19 mouse cellular contexts compared by ENCODE assay signal in the genomic region with DNA sequence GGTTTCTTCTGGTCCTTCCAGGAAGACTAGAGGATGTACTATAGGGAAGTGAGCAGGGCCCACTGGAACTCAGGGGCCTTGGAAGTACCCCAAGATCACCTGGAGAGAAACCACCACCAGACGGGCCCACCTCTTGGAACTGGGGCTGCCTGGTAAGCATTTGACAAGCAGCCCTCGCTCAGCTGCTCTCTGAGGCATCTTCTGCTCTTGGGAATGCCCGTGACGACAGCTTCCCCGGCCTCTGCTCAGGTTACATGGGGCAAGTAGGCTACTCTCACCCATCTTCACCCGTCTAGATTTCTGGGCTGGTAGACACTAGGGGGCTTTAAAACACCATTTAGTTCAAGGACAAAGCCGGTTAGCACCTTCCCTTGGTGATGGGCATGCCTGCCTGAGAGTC. TPM values are rescaled to one million over a fixed set of nuclear protein-coding genes. Genes with fewer than 3 reads are reported as not detected.
A peak's percentile ranks its signal among the peaks of the same experiment; 100 is the strongest.
DNase-seq lines count a peak whose midpoint lies in the region; ATAC-seq and TF ChIP-seq lines count a peak whose summit lies in the region.
"Had no signal": no experiment of that assay in that cellular context is flagged by ENCODE, and none has a peak within 500 bp of the region (broad histone marks: within the 10 kb centered on the region; RNA-seq: fewer than 3 reads in every experiment).

No protein-coding gene starts in this region.

- H3K4me3 ChIP-seq in left cerebral cortex, adult 2 months, result peak overlapping the region; percentile 34
- no peak overlapping the region for H3K4me3 ChIP-seq in stomach, embryonic 16.5 days (replicated peaks; ENCODE audit: low read length)
- no peak overlapping the region for H3K4me3 ChIP-seq in stomach, postnatal 0 days (ENCODE audit: low read depth, low read length)
- H3K4me3 ChIP-seq: embryonic facial prominence, embryonic 15.5 days; forebrain, embryonic 12.5 days; midbrain, embryonic 15.5 days had no signal

- no peaks in the 10 kb centered on the region for H3K36me3 ChIP-seq in stomach, embryonic 16.5 days (ENCODE audit: control insufficient read depth, insufficient read depth, low read length)
- H3K36me3 ChIP-seq in stomach, postnatal 0 days (ENCODE audit: control insufficient read depth, insufficient read depth, low read length), result peaks cover 2% of the 10 kb centered on the region; the same call in 1 of the 2 replicates
- H3K36me3 ChIP-seq: midbrain, embryonic 15.5 days had no signal

- no peaks in the 10 kb centered on the region for H3K9me3 ChIP-seq in stomach, embryonic 16.5 days (replicated peaks; ENCODE audit: control insufficient read depth, low read length)
- H3K9me3 ChIP-seq in stomach, postnatal 0 days (ENCODE audit: control insufficient read depth, low read length), result no peaks in the 10 kb centered on the region
- H3K9me3 ChIP-seq: embryonic facial prominence, embryonic 15.5 days; forebrain, embryonic 12.5 days; midbrain, embryonic 15.5 days had no signal

- ATAC-seq in stomach, embryonic 16.5 days (ENCODE audit: insufficient read depth, low FRiP score), result no peak
- ATAC-seq in stomach, postnatal 0 days (ENCODE audit: low FRiP score, low TSS enrichment), result no peak
- ATAC-seq: inflammation-experienced regulatory T-cells, adult 6 months; midbrain, embryonic 15.5 days had no signal

- no peak overlapping the region for H3K4me2 ChIP-seq in stomach, embryonic 16.5 days (ENCODE audit: low read depth, low read length)
- no peak overlapping the region for H3K4me2 ChIP-seq in stomach, postnatal 0 days (replicated peaks; ENCODE audit: low read depth)
- H3K4me2 ChIP-seq: embryonic facial prominence, embryonic 15.5 days had no signal

- DNase-seq in gastrocnemius, postnatal 25 days, result peak; percentile 30
- DNase-seq in gastrocnemius, postnatal 14 days, result no peak
- DNase-seq in left cerebral cortex, adult 2 months (ENCODE audit: extremely low spot score in 1 of 2, low spot score in 2 of 2), result no peak
- DNase-seq in left cerebral cortex, postnatal 14 days (ENCODE audit: low spot score in 2 of 2), result no peak
- no peak for DNase-seq in stomach, postnatal 0 days (ENCODE audit: low spot score)
- peak; percentile 76 for DNase-seq in skeletal muscle tissue, adult 2 months (ENCODE audit: low read depth, low spot score)
- no peak for DNase-seq in right cerebral cortex, postnatal 14 days
- DNase-seq: adrenal gland, postnatal 25 days; cerebellum, adult 8-10 months; heart, adult 18-20 months; kidney, adult 9 months; kidney, postnatal 4 days; lung, adult 2 months had no signal

- peaks cover 8% of the 10 kb centered on the region for H3K4me1 ChIP-seq in stomach, embryonic 16.5 days (ENCODE audit: control insufficient read depth, insufficient read depth, low read length)
- H3K4me1 ChIP-seq in stomach, postnatal 0 days (replicated peaks; ENCODE audit: control insufficient read depth, insufficient read depth), result no peaks in the 10 kb centered on the region

- intact Hi-C loops in gastrocnemius, postnatal 14 days (cut with DNase I; ENCODE audit: low total_unique reads), result no loop called here
- intact Hi-C loops in left cerebral cortex, adult 2 months (cut with DNase I), result no loop called here
- intact Hi-C loops in left cerebral cortex, postnatal 14 days (cut with DNase I), result no loop called here

- H3K9ac ChIP-seq in stomach, embryonic 16.5 days (ENCODE audit: low read length), result peak overlapping the region; percentile 49; the same call in 1 of the 2 replicates
- no peak overlapping the region for H3K9ac ChIP-seq in stomach, postnatal 0 days (ENCODE audit: low read length)
- H3K9ac ChIP-seq: embryonic facial prominence, embryonic 15.5 days; midbrain, embryonic 15.5 days had no signal

- TF ChIP-seq CTCF in left cerebral cortex, adult 2 months (IDR thresholded peaks at IDR 0.05), result no peak
- TF ChIP-seq CTCF in stomach, postnatal 0 days (IDR thresholded peaks at IDR 0.05; ENCODE audit: low read depth), result no peak

- TF ChIP-seq EP300 in stomach, postnatal 0 days (optimal IDR thresholded peaks at IDR 0.05), result no peak

- no peaks in the 10 kb centered on the region for H3K27me3 ChIP-seq in stomach, embryonic 16.5 days (ENCODE audit: control insufficient read depth, insufficient read depth, low read length)
- H3K27me3 ChIP-seq in stomach, postnatal 0 days (ENCODE audit: control insufficient read depth, insufficient read depth, low read length), result no peaks in the 10 kb centered on the region
- H3K27me3 ChIP-seq: embryonic facial prominence, embryonic 15.5 days; forebrain, embryonic 12.5 days; midbrain, embryonic 15.5 days had no signal

- WGBS in stomach, embryonic 16.5 days, result 78% methylated on average over 7 of the region's 7 CpGs
- WGBS in stomach, postnatal 0 days, result 70% methylated on average over 7 of the region's 7 CpGs

- H3K27ac ChIP-seq in left cerebral cortex, adult 2 months, result peak overlapping the region; percentile 65
- no peak overlapping the region for H3K27ac ChIP-seq in stomach, embryonic 16.5 days (ENCODE audit: low read length)
- H3K27ac ChIP-seq in stomach, postnatal 0 days (replicated peaks), result no peak overlapping the region
- H3K27ac ChIP-seq: embryonic facial prominence, embryonic 15.5 days; forebrain, embryonic 12.5 days; midbrain, embryonic 15.5 days had no signal

RNA-seq across cellular contexts. Expression of a gene that starts 2.8 kb away (rescaled TPM):
- 100 to 1,000 TPM in 1 of 2 experiments, 10 to 100 TPM in 1; 71.2 to 105 TPM for total RNA-seq in gastrocnemius, postnatal 25 days (2021)
- total RNA-seq in gastrocnemius, postnatal 14 days (2021), result 100 to 1,000 TPM; 102 to 107 TPM
- total RNA-seq in left cerebral cortex, adult 2 months (2021), result 100 to 1,000 TPM; 269 to 280 TPM
- total RNA-seq in left cerebral cortex, postnatal 14 days (2021), result 100 to 1,000 TPM; 241 to 246 TPM
- polyA plus RNA-seq in stomach, embryonic 16.5 days (2015; fragmentation: Nextera tagmentation; extraction: Ambion mirVana), result 206 and 230 TPM in 2 replicates
- 136 and 152 TPM in 2 replicates for polyA plus RNA-seq in stomach, postnatal 0 days (2015; fragmentation: Nextera tagmentation; extraction: Ambion mirVana)

RNA-seq across cellular contexts. Expression of a gene that starts 18.6 kb away (rescaled TPM):
- 10 to 100 TPM; 10.7 to 11.1 TPM for total RNA-seq in gastrocnemius, postnatal 25 days (2021)
- 10 to 100 TPM; 12.2 to 14.4 TPM for total RNA-seq in gastrocnemius, postnatal 14 days (2021)
- 10 to 100 TPM; 42.9 to 46.3 TPM for total RNA-seq in left cerebral cortex, adult 2 months (2021)
- 10 to 100 TPM; 41.7 to 47.5 TPM for total RNA-seq in left cerebral cortex, postnatal 14 days (2021)
- polyA plus RNA-seq in stomach, embryonic 16.5 days (2015; fragmentation: Nextera tagmentation; extraction: Ambion mirVana), result 26.7 and 27.2 TPM in 2 replicates
- 11.8 and 13.1 TPM in 2 replicates for polyA plus RNA-seq in stomach, postnatal 0 days (2015; fragmentation: Nextera tagmentation; extraction: Ambion mirVana)

RNA-seq across cellular contexts. Expression of a gene that starts 28.5 kb away (rescaled TPM):
- under 1 TPM; 0.15 to 0.16 TPM for total RNA-seq in gastrocnemius, postnatal 25 days (2021)
- under 1 TPM; 0.24 to 0.25 TPM for total RNA-seq in gastrocnemius, postnatal 14 days (2021)
- 100 to 1,000 TPM; 226 TPM for total RNA-seq in left cerebral cortex, adult 2 months (2021)
- total RNA-seq in left cerebral cortex, postnatal 14 days (2021), result 100 to 1,000 TPM; 343 to 360 TPM
- 0.25 TPM in 2 replicates for polyA plus RNA-seq in stomach, embryonic 16.5 days (2015; fragmentation: Nextera tagmentation; extraction: Ambion mirVana)
- polyA plus RNA-seq in stomach, postnatal 0 days (2015; fragmentation: Nextera tagmentation; extraction: Ambion mirVana), result 0.11 and 0.12 TPM in 2 replicates
- polyA plus RNA-seq: inflammation-experienced regulatory T-cells, adult 6 months had no signal

RNA-seq across cellular contexts. Expression of a gene that starts 39.5 kb away (rescaled TPM):
- total RNA-seq in gastrocnemius, postnatal 25 days (2021), result not detected
- not detected for total RNA-seq in gastrocnemius, postnatal 14 days (2021)
- under 1 TPM; 0.77 to 0.97 TPM for total RNA-seq in left cerebral cortex, adult 2 months (2021)
- under 1 TPM; 0.40 to 0.59 TPM for total RNA-seq in left cerebral cortex, postnatal 14 days (2021)
- 0.05 and 0.10 TPM in 2 replicates for polyA plus RNA-seq in stomach, embryonic 16.5 days (2015; fragmentation: Nextera tagmentation; extraction: Ambion mirVana)
- polyA plus RNA-seq in stomach, postnatal 0 days (2015; fragmentation: Nextera tagmentation; extraction: Ambion mirVana), result 0.05 TPM in 2 replicates
- total RNA-seq: heart, adult 18-20 months; heart, postnatal 25 days had no signal
- polyA plus RNA-seq: forebrain, embryonic 12.5 days had no signal

RNA-seq across cellular contexts. Expression of a gene that starts 53.4 kb away (rescaled TPM):
- total RNA-seq in gastrocnemius, postnatal 25 days (2021), result 1 to 10 TPM; 5.1 to 6.1 TPM
- total RNA-seq in gastrocnemius, postnatal 14 days (2021), result 1 to 10 TPM; 7.9 to 8.8 TPM
- total RNA-seq in left cerebral cortex, adult 2 months (2021), result 10 to 100 TPM; 14.5 to 15.4 TPM
- 10 to 100 TPM; 14.6 to 16.9 TPM for total RNA-seq in left cerebral cortex, postnatal 14 days (2021)
- 3.9 and 4.5 TPM in 2 replicates for polyA plus RNA-seq in stomach, embryonic 16.5 days (2015; fragmentation: Nextera tagmentation; extraction: Ambion mirVana)
- polyA plus RNA-seq in stomach, postnatal 0 days (2015; fragmentation: Nextera tagmentation; extraction: Ambion mirVana), result 1.8 and 2.3 TPM in 2 replicates

Comparison
In these comparisons a context has a peak if more than half of its experiments do, and no peak if none do; other contexts are left out.
1. DNase-seq: peak in gastrocnemius, postnatal 25 days (single experiment) and skeletal muscle tissue, adult 2 months (single experiment); none in gastrocnemius, postnatal 14 days (single experiment), left cerebral cortex, adult 2 months (0 of 2), left cerebral cortex, postnatal 14 days (0 of 2), stomach, postnatal 0 days (single experiment) and right cerebral cortex, postnatal 14 days (single experiment).
2. RNA of a gene that starts 28.5 kb away (total RNA-seq): 343 to 360 TPM in left cerebral cortex, postnatal 14 days and 226 TPM in left cerebral cortex, adult 2 months; 0.24 to 0.25 TPM in gastrocnemius, postnatal 14 days and 0.15 to 0.16 TPM in gastrocnemius, postnatal 25 days; every median in the first group is over 100 times any median in the second.